Mouse (Mus musculus) testis, postnatal 10 days (tissue): ENCODE results near the gene Lrrc56.

ENCODE experiments used
- DNase-seq: peaks from one replicate; pipeline ENCODE4 v3.0.0; 2021; ENCODE audit warnings: low spot score

The Lrrc56 gene

DNA sequence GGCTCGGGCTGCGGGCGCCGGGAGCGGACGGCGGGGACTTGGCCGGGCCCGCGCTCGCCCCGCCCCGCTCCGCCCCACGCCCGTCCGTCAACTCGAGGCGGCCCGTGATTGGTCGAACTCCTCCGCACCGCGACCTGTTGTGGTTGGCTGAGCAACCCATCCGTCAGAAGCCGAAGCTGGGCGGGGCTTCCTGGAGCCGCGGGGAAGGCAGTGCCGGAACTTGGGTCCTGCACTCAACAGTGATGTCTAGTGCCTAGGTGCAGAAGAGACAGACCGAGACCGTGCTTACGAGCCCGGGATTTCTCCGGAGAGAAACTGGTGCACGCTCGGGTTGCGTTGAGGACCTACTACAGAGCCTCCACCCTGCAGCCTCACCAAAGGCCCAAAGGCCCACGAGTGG, at the start of gene Lrrc56, which contains the start of gene Hras:
Gene Lrrc56, plus strand, starts transcription at position 210 of the 400 bp plus-strand sequence.
Gene Hras, minus strand, starts transcription at position 58 of the 400 bp plus-strand sequence.
- DNase-seq: peak; percentile 99

DNA sequence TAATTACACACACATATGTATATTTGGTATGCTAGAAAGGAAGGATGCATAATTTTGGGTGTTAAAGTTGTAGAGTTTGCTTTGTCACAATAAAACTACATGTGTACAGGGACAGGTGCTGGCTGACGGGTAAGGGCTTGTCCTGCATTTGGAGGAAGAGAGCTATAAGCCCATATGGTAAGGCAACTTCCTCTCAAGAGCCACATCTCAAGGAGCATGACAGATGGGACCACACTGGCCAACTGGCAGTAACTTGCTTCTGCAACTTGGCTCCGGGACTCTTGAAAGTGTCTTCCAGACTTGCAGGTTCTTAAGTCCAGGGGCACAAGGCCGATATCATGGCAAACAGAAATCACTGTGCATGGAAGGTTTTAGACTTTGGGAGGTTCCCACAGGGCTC, 49.3 kb upstream of the Lrrc56 start:
- DNase-seq: no peak

DNA sequence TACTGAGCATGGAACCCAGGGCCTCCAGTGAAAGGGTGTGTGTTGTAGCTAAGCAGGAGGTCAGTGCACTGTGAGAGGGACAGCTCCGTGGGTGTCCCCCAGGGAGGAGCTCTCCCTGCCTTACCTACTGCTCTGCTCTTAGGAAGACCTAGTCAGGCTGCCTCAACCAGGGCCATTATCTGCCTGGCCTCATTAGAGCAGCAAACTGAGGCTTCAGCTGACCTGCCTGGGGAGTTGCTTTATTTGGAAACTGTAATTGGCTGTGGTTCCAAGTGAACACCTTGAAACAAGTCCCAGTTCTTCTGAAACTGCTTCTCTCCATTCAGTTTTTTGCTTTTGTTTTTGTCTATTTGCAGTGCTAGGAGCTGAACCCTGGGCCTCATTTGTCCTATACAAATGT, 48.6 kb upstream of the Lrrc56 start:
- no peak for DNase-seq

DNA sequence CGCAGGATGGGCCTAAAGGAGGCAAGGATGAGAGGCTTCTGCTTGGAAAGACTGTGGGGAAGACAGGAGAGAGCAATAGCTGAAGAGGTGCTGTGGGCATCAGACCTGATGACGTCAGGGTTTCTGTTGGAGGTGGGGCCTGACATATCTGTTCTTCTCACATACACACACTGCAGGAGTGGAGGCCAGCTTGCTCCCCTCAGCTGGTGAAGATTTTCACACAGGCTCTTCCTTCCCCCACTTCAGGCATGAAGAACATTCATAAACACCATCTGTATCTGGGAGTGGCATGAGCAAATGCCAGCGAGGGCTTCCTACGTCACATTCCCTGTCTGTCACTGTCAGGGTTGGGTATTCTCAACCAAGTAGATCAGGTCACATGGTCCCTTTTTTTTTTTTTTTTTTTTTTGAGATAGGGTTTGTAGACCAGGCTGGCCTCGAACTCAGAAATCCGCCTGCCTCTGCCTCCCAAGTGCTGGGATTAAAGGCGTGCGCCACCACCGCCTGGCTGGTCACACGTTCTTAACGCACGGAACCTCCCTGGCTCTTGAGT, 47.8 kb upstream of the Lrrc56 start:
- no peak for DNase-seq

DNA sequence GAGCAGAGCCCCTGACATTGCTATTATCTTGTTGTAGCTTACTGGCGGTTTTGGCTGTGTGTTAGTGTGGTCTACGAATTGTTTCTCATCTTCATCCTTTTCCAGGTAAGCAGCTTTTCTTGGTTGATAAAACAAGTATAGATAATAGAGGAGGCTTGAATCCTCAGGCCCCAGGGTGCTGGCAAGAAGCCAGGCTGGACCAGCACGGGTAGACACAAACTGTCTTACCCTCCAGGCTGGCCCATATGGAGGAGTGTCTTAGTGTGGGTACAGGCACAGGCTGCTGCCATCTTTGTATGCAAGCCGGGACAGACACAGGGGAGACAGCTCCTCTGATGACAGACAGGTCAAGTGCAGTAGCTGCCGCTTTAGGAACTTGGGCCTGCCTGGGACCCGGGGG, 46.9 kb upstream of the Lrrc56 start:
- peak; percentile 64 for DNase-seq

DNA sequence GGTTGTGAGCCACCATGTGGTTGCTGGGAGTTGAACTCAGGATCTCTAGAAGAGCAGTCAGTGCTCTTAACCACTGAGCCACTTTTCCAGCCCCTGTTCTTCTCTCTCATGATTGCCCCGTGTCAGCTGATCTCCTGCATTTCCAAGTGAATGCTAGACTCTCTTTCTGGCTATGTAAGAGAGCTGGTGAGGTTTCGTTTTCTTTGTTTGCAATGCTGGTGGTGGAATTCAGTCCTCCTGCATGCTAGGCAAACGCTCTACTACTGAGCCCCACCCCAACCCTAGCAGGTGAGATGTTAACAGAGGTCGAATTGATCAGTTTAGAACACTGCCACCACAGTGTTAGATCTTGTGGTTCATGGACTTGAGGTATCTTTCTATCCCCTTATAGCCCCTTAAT, 45.3 kb upstream of the Lrrc56 start:
- no peak for DNase-seq

DNA sequence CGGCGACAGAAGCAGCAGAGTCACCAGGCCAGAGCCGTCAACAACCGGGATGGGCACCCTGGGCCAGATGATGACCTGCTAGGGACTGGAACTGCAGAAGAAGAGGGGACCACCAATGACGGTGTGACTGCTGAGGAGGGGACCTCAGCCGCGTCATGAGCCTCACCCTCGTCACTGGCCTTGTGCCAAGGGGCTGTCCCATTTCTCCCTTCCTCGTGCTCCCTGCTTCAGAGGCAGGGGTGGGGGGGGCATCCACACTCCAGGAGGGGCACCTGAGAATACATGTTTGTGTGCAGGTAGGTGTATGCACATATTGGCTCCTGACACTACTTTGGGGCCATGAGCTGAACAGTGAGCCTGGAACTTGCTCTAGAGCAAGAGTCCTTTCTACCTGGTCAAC, 38.6 kb upstream of the Lrrc56 start:
- DNase-seq: peak; percentile 59

DNA sequence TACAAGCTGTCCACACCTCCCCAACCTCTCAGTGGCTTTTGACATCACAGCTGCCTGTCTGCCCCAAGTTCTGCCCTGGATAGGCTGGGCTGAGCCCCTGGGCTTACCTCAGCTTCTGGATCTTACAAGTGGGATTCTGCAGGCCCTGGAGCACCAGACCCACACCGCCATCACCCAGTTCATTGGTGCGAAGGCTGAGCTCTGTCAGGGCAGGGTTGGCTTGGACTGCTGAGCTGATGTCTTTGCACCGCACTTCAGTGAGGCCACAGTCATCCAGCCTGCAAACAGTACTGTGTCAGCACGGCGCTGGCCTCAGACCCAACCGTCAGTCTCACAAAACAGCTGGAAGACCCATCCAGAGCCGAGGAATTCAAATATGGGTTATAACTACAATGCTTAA, 29.6 kb upstream of the Lrrc56 start:
- no peak for DNase-seq

DNA sequence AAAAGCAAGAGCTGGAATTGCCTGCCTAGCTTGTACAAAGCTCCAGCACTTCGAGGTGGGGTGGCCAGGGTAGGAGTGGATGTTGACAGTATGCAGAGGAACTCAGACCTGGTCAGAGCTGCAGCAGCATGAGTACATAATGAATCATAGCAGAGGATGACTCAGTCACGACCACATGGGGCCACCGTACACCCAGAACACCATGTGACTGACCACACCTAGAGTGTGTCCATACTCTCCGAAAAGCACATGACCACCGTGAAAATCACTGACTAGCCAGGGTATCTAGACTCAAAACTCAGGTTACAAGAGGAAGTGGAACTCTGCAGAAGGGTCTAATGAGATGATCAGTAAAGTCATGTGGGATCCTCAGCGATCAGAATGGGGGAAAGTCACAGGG, 29.1 kb upstream of the Lrrc56 start:
- no peak for DNase-seq

DNA sequence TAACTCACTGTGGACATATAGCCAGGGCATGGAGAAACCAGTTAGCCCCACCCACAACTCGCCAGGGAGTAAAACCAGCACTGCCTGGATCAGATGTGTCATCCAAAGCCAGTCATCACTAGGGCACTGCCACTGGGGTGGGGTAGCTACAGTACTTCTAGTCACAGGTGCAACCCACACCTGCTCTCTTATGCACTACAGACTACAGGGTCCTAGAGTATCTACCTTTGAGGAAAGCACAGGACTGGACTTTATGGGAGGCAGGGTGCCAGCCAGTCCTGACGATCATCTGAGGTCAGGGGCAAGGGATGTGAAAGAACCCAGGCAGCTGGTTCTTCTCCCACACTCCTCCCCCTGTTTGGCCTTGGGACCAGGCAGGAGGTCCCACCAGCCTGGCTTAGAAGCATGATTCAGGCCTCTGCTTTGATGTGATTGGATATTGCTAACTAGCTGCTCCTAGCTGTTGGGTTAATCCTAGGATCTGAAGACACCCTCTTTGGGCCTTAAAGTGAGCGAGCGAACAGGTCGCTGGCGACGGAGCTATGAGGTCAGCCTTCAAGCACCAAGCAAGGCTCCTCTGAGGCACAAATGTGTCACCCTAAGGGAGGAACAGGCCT, 25.9 kb upstream of the Lrrc56 start:
- peak; percentile 86 for DNase-seq

DNA sequence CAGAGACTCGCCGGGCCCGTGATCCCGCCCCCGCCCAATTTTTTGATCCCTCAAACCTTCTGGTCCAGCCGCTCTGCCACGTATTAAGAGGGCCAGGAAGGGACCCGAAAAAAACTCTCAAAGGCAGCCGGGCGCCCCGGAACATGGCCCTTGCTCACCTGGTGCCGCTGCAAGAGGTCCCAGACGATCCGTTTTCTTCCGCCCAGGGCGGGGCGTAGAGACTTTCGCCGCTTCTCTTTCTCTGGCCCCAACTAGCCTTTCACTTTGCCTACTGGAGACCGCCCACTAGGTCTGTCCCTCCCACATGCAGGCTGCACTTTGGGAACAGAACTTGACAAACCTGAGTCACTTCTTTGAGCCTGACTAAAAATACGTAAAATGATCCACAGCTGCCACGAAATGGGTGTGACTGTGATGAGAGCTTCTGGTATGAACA, 25.4 kb upstream of the Lrrc56 start:
- peak; percentile 77 for DNase-seq

DNA sequence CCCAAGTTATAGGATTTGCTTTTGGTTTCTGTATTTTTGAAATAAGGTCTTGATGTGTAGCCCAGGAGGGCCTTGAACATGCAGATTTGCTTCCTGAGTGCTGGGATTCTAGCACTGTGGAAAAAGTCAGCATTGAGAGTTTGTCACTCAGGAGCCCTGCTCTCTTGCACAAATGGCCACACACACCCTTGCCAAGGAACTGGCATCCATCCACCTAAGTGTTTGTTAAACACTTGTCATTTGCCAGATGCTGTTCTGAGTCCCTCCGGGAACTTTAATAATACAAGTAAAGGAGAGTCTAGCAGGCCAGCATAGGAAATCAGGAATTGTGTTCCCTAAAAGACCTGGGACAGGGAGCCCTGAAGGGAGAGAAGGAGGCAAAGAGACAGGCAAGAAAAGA, 24.7 kb upstream of the Lrrc56 start:
- no peak for DNase-seq

DNA sequence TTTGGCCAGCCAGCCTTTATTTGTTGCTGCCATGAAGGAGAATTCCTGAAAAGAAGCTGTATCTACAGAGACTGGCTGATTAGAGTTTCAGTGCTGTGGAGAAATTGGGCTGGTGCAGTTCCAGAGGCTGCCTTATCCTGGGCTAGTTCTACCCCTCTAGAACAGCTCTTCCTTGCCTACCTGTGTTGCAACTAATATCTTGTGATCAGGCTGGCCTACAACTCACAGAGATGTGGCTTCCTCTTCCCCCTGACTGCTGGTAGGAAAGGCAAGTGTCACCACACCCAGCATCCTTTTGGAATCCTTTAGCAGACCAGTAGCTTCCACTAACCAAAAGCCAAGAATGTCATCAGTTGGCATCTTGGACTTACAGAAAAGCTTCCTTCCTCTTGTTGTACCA, 24.1 kb upstream of the Lrrc56 start:
- DNase-seq: no peak

DNA sequence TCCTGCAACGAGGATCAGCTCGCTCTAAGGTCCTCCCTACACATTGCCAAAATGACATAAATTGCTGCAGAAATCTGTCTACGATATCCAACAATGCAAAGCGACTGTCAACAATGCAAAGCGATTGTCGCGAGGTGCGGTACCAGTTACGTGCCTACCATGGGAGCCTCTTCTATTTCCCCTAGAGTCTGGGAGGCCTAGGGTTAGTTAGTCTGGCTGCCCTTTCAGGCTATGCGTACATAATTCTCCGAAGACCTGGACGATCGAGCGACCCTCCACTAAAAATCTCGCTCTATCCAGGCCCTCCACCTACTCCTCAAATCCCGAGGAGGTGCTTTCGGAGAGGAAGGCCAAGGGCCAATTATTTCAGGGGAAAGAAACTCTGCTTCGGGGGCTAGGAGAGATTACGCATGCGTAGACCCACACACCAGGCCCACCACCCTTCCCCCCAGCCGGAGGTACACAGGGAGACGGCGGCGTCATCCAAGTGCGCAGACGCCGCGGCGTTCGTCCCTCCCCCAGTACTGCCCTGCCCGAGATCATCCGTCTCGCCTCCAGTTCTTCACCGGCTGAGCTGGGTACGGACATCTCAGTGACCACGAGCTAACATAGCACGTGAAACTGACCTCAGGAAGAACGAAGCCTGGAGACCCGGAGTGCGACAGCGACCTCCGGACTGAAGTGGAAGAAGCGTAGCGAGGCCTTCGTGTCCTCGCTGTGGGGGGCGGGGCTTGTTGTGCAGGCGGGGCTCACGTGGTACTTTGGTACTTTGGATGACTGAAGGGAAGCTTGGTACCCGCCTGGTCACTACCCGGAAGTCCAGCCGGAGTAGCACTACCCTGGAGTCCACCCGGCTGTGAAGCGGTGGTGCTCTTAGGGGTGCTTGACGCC, 21.6 kb upstream of the Lrrc56 start, which contains the start of gene Rnh1:
Gene Rnh1, minus strand, starts transcription at position 742 of the 891 bp plus-strand sequence.
- peak; percentile 95 for DNase-seq

DNA sequence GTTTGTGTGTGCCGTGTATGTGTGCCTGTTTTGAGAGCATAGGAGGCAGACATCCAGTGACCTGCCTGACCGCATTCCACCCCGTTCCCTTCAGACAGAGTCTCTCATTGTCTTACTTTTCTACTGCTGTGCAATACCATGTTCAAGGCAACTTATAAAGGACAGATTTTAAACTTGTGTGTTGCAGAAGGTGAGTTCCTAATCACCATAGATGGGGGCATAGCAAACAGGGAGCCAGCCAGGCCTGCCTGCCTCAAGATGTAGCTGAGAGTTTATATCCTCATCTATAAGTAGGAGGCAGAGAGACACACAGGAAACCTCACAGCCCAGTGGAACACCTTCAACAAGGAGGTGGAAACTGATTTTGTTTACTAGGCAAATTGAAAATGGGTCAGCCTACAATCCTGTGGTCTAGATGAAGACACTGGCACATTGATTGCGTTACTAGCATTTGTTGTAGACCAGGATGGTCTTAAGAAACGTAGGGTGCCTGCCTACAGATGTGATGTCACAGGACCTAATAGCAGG, 20.6 kb upstream of the Lrrc56 start:
- DNase-seq: no peak

DNA sequence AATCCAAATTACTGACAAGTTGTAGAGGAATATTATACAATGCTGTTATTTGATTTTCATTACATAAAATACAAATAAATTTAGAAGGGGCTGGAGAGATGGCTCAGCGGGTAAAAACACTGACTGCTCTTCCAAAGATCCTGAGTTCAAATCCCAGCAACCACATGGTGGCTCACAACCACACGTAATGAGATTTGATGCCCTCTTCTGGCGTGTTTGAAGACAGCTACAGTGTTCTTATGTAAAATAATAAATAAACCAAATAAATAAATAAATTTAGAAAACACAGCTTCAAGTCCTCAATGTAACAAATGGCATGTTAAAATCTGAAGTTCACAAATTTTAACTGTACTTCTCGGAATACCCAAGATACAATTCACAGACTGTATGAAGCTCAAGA, 18.9 kb upstream of the Lrrc56 start:
- no peak for DNase-seq

DNA sequence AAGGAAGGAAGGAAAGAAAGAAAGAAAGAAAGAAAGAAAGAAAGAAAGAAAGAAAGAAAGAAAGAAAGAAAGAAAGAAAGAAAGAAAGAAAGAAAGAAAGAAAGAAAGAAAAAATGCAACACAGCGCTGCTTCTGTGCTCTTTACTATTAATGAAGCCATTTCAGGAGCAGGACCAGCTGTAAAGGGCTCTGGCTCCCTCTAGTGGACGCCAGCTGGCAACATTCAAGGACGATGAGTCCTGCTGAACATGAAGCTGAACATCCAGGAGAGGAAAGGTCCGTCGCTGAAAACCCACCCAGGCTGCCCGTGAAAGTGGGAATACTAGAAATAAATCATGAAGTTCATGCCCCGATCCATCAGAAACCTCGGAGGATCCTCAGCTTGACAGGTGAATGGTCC, 17.8 kb upstream of the Lrrc56 start:
- peak; percentile 92 for DNase-seq

DNA sequence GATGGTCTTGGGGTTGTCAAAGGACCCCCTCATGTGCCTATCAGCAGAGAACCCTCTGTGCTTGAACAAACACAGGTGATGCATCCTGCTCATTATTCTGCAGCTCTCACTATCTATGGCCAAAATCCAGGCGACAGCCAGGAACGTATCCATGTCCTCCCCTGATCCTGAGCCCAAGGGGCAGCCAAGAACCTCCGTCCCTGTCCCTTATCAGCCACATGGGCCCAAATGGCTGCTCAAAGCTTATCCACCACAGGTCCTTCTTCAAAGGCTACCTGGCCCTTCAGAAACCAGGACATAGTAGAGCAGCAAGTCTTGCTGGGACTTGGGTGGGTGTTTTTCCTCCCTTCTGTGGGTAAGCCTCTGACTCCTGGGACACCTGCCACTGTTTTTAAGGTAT, 5.8 kb upstream of the Lrrc56 start:
- DNase-seq: no peak

DNA sequence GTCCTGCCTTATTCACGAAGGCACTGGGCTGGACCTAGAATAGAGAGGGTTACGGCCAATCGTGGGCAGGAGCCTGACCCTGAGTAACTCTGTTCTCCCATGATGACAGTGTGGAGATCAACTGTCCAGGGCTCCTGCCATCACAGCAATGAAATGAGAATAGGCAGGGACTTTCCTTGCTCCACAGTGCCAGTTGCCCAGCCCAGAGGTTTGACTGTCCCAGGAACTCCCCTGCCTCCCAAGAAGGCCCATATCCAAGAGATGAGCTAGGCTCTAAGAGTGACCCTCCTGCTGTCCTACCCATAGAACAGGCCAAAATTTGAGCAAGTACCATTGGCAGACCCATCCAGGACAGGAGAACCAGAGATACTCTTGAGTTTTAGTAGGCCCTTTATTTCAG, 5.2 kb upstream of the Lrrc56 start:
- no peak for DNase-seq

DNA sequence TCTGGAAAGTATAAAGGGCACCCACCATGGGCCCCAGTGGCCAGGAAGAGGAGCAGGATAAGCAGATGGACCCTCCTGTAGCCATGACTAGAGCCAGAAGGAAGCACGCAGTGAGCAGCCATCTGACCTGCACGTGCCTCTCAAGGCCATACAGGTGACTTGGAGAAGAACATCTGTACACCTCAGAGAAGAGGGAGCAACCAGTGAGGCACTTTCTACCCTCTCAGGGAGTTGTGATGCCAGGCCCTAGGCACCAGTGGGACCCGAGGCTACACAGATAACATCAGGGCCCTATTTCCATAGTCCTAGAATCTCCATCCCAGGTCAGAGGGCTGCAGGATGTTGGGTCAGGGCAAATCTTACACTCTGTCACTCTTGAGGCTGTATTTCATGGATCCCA, 3.7 kb upstream of the Lrrc56 start:
- no peak for DNase-seq

DNA sequence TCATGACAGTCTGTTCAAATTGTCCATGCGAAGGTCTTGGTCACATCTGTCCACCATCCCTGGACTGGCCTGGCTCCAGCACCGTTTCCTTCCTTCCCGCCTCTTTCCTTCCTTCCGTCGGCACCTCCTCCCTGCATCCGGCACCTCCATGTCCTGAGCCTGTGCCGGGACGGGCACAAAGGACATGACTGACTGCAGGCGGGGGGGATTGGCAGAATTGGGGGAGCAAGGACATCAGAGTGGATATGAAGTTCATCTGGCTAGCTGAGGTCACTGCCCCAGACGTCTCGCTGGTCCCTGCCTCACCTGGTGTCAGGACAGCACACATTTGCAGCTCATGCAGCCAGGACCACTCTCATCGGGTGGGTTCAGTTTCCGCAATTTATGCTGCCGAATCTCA, 2.9 kb upstream of the Lrrc56 start:
- DNase-seq: peak; percentile 50

DNA sequence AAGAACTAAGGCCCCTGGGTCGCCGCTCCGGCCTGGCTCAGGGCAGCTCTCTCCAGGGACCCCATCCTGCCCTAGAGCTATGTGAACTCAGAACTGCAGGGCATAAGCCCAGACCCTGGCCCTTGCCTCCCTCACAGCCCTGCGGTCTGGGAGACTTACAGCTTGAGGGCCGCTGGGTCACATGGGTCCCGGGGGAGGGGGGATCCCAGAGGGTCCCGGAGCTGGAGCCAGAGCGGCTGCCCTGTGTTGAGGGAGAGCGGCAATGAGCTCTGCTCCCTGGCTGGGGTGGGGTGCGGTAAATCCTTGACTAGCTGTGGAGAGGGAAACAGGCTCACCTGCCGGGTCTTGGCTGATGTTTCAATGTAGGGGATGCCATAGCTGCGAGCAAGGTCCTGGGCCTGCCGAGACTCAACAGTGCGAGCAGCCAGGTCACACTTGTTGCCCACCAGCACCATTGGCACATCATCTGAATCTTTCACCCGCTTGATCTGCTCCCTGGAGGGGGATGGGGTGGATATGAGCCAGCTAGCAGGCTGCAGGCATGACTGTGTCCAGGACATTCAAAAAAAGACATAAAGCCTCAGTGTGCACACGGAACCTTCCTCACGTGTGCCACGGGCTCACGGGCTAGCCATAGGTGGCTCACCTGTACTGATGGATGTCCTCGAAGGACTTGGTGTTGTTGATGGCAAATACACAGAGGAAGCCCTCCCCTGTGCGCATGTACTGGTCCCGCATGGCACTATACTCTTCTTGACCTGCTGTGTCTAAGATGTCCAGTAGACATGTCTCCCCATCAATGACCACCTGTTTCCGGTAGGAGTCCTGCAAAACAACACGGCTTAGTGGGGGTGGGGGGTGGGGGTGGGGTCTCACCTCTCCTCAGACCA, 1.9 kb upstream of the Lrrc56 start:
- DNase-seq: peak; percentile 51
